In genomic region chr15:85272988-85273387, GRCm38 (mm10) we compare ENCODE assay signal across 12 mouse cellular contexts.
DNase-seq lines count a peak whose midpoint lies in the region; ATAC-seq and TF ChIP-seq lines count a peak whose summit lies in the region.
"Had no signal": no experiment of that assay in that cellular context is flagged by ENCODE, and none has a peak within 500 bp of the region (broad histone marks: within the 10 kb centered on the region; RNA-seq: fewer than 3 reads in every experiment).

No protein-coding gene starts in this region.

- H3K36me3 ChIP-seq in forebrain, embryonic 10.5 days (replicated peaks), result peaks cover 29% of the 10 kb centered on the region
- H3K36me3 ChIP-seq in forebrain, postnatal 0 days (ENCODE audit: insufficient read depth), result no peaks in the 10 kb centered on the region
- H3K36me3 ChIP-seq in kidney, embryonic 16.5 days (ENCODE audit: insufficient read depth, low read length), result no peaks in the 10 kb centered on the region
- no peaks in the 10 kb centered on the region for H3K36me3 ChIP-seq in neural tube, embryonic 13.5 days
- no peaks in the 10 kb centered on the region; the same call in 1 of the 2 replicates for H3K36me3 ChIP-seq in stomach, postnatal 0 days (ENCODE audit: control insufficient read depth, insufficient read depth, low read length)

- 31% methylated on average over 11 of the region's 11 CpGs for WGBS in forebrain, embryonic 10.5 days
- WGBS in forebrain, postnatal 0 days, result 11% methylated on average over 11 of the region's 11 CpGs
- WGBS in kidney, embryonic 16.5 days, result 41% methylated on average over 11 of the region's 11 CpGs
- 32% methylated on average over 11 of the region's 11 CpGs for WGBS in neural tube, embryonic 13.5 days
- 23% methylated on average over 11 of the region's 11 CpGs for WGBS in stomach, postnatal 0 days

- H3K27ac ChIP-seq in forebrain, embryonic 10.5 days, result peak overlapping the region; percentile 62; the same call in 1 of the 2 replicates
- no peak overlapping the region for H3K27ac ChIP-seq in forebrain, postnatal 0 days (ENCODE audit: low read depth, low read length)
- H3K27ac ChIP-seq in kidney, embryonic 16.5 days (ENCODE audit: low read length), result no peak overlapping the region
- H3K27ac ChIP-seq in neural tube, embryonic 13.5 days (replicated peaks), result no peak overlapping the region
- no peak overlapping the region for H3K27ac ChIP-seq in stomach, postnatal 0 days (replicated peaks)

- no peak overlapping the region for H3K9ac ChIP-seq in forebrain, postnatal 0 days
- H3K9ac ChIP-seq in kidney, embryonic 16.5 days (replicated peaks; ENCODE audit: low read length), result no peak overlapping the region
- H3K9ac ChIP-seq in neural tube, embryonic 13.5 days, result no peak overlapping the region
- H3K9ac ChIP-seq in stomach, postnatal 0 days (ENCODE audit: low read length), result no peak overlapping the region
- H3K9ac ChIP-seq: liver, postnatal 0 days had no signal

- H3K27me3 ChIP-seq in forebrain, embryonic 10.5 days (ENCODE audit: poor library complexity, severe bottlenecking), result no peaks in the 10 kb centered on the region
- no peaks in the 10 kb centered on the region for H3K27me3 ChIP-seq in forebrain, postnatal 0 days (ENCODE audit: insufficient read depth, low read length)
- no peaks in the 10 kb centered on the region for H3K27me3 ChIP-seq in kidney, embryonic 16.5 days (ENCODE audit: insufficient read depth, low read length)
- H3K27me3 ChIP-seq in neural tube, embryonic 13.5 days, result no peaks in the 10 kb centered on the region
- H3K27me3 ChIP-seq in stomach, postnatal 0 days (ENCODE audit: control insufficient read depth, insufficient read depth, low read length), result no peaks in the 10 kb centered on the region

- H3K4me1 ChIP-seq in forebrain, embryonic 10.5 days, result peaks cover 29% of the 10 kb centered on the region
- H3K4me1 ChIP-seq in forebrain, postnatal 0 days (ENCODE audit: insufficient read depth), result no peaks in the 10 kb centered on the region
- H3K4me1 ChIP-seq in kidney, embryonic 16.5 days (ENCODE audit: insufficient read depth, low read length), result no peaks in the 10 kb centered on the region
- peaks cover 26% of the 10 kb centered on the region for H3K4me1 ChIP-seq in neural tube, embryonic 13.5 days (replicated peaks)
- no peaks in the 10 kb centered on the region for H3K4me1 ChIP-seq in stomach, postnatal 0 days (replicated peaks; ENCODE audit: control insufficient read depth, insufficient read depth)

- TF ChIP-seq CTCF in forebrain, postnatal 0 days (IDR thresholded peaks at IDR 0.05; ENCODE audit: low read depth), result no peak
- TF ChIP-seq CTCF in stomach, postnatal 0 days (IDR thresholded peaks at IDR 0.05; ENCODE audit: low read depth), result no peak

- DNase-seq in forebrain, embryonic 10.5 days (ENCODE audit: extremely low spot score, low spot score), result no peak
- no peak for DNase-seq in forebrain, postnatal 0 days
- DNase-seq in kidney, postnatal 25 days, result no peak
- DNase-seq in neural tube, embryonic 10.5 days (ENCODE audit: extremely low spot score, low spot score), result no peak
- DNase-seq in stomach, postnatal 0 days (ENCODE audit: low spot score), result peak; percentile 30
- DNase-seq in thymus, postnatal 0 days (ENCODE audit: low spot score), result no peak
- DNase-seq: liver, postnatal 0 days; spleen, adult 18-20 months; thymus, postnatal 36 days had no signal

- H3K4me2 ChIP-seq in forebrain, postnatal 0 days (ENCODE audit: low read depth), result no peak overlapping the region
- H3K4me2 ChIP-seq in kidney, embryonic 16.5 days (replicated peaks; ENCODE audit: low read depth, low read length), result no peak overlapping the region
- no peak overlapping the region for H3K4me2 ChIP-seq in neural tube, embryonic 13.5 days
- no peak overlapping the region for H3K4me2 ChIP-seq in stomach, postnatal 0 days (replicated peaks; ENCODE audit: low read depth)

- H3K9me3 ChIP-seq in forebrain, embryonic 10.5 days, result no peaks in the 10 kb centered on the region
- no peaks in the 10 kb centered on the region for H3K9me3 ChIP-seq in forebrain, postnatal 0 days (ENCODE audit: low read length)
- H3K9me3 ChIP-seq in kidney, embryonic 16.5 days (ENCODE audit: low read length), result no peaks in the 10 kb centered on the region
- no peaks in the 10 kb centered on the region for H3K9me3 ChIP-seq in neural tube, embryonic 13.5 days
- no peaks in the 10 kb centered on the region for H3K9me3 ChIP-seq in stomach, postnatal 0 days (ENCODE audit: control insufficient read depth, low read length)

- peak; percentile 57 for TF ChIP-seq EP300 in stomach, postnatal 0 days (optimal IDR thresholded peaks at IDR 0.05)

- no peak for ATAC-seq in forebrain, postnatal 0 days
- ATAC-seq in kidney, embryonic 16.5 days (ENCODE audit: low FRiP score, low TSS enrichment), result 0 out of 2 replicates have a peak, but pooled peaks have one; percentile 13
- ATAC-seq in neural tube, embryonic 13.5 days (ENCODE audit: low read depth), result peak; percentile 53; the same call in 1 of the 2 replicates
- ATAC-seq in stomach, postnatal 0 days (ENCODE audit: low FRiP score, low TSS enrichment), result peak; percentile 32; the same call in 1 of the 2 replicates
- ATAC-seq: liver, postnatal 0 days had no signal

- no peak overlapping the region for H3K4me3 ChIP-seq in forebrain, embryonic 10.5 days
- H3K4me3 ChIP-seq in forebrain, postnatal 0 days (ENCODE audit: low read depth, low read length), result no peak overlapping the region
- H3K4me3 ChIP-seq in kidney, embryonic 16.5 days (ENCODE audit: low read length), result no peak overlapping the region
- no peak overlapping the region for H3K4me3 ChIP-seq in neural tube, embryonic 13.5 days
- H3K4me3 ChIP-seq in stomach, postnatal 0 days (ENCODE audit: low read depth, low read length), result no peak overlapping the region
- H3K4me3 ChIP-seq: erythroblast, embryonic 14.5 days had no signal
